Mouse (Mus musculus): ENCODE results near the gene 5730596B20Rik. TPM values are rescaled to one million over a fixed set of nuclear protein-coding genes. Genes with fewer than 3 reads are reported as not detected.
A peak's percentile ranks its signal among the peaks of the same experiment; 100 is the strongest.

Gene 5730596B20Rik
- polyA plus RNA-seq, 1 experiment from 2014 or later: not detected

DNA sequence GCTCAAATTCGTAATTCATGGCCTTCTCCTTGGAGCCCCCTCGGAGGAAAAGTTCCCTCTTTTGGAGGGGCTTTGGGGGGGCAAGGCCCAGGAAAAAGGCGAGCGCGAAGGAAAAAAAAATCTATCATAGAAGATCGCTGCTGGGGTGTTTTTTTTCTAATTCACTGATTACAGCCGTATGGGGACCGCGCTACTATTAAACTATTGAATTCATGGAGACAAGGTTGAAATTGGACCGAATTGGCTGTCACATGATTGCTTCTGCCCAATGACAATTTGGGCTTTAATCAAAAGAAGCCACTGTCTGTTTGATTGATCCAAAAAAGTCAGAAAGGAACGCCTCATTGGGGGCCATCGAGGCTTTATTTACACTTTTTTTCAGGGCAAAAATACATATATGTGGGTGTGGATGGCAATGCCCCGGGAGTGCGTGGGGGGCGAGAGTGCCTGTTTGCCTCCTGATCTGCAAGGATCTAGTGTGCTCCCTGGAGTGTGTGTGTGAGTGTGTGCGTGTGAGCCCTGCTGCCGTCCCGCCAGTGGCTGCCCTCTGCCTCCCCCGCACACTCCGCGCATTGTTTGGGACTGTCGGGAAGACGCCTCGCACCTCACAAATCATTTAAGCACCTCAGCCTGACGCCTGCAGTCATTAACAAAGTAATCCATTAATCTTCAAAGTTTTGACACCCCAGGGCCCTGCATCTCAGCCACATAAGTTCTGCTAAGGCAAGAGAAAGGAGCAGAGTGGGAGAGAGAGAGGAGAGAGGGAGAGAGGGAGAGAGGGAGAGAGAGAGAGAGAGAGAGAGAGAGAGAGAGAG lies 12.5 kb upstream of the 5730596B20Rik start, which contains the start of gene Hoxa2:
Gene Hoxa2 (minus strand): TSS at position 206 of the 815 bp plus-strand sequence.
- peaks cover 100% of the 10 kb centered on the region for H3K27me3 ChIP-seq (ENCODE audit: low read depth, poor library complexity, severe bottlenecking)
- H3K9me3 ChIP-seq (replicated peaks): no peaks in the 10 kb centered on the region
- H3K36me3 ChIP-seq: no peaks in the 10 kb centered on the region
- DNase-seq (ENCODE audit: low spot score): peak; percentile 46
- 2% methylated on average over 25 of the region's 25 CpGs for WGBS
- peaks cover 13% of the 10 kb centered on the region for H3K4me1 ChIP-seq
- no peak within 1 kb of the TSS for H3K27ac ChIP-seq (replicated peaks)
- 0 out of 2 replicates have a peak within 1 kb of the TSS, but pooled peaks have one; percentile 11 for H3K4me3 ChIP-seq

GRCm38 (mm10) chr6:52165441-52166370 lies 11.6 kb upstream of the 5730596B20Rik start:
- DNase-seq (ENCODE audit: low spot score): peak; percentile 62
- under 1% methylated on average over 28 of the region's 28 CpGs for WGBS
- Histone ChIP-seq H3K4me3 (no peak overlapping the region), H3K27ac (replicated peaks) (no peak overlapping the region), H3K36me3 (no peaks in the 10 kb centered on the region), H3K4me1 (peaks cover 5% of the 10 kb centered on the region), H3K27me3 (ENCODE audit: low read depth, poor library complexity, severe bottlenecking) (peaks cover 100% of the 10 kb centered on the region), H3K9me3 (replicated peaks) (no peaks in the 10 kb centered on the region)

- 5% methylated on average over 4 of the region's 4 CpGs for WGBS
- peak; percentile 38 for DNase-seq (ENCODE audit: low spot score)
- H3K27me3 ChIP-seq (ENCODE audit: low read depth, poor library complexity, severe bottlenecking): peaks cover 100% of the 10 kb centered on the region
- no peak overlapping the region for H3K4me3 ChIP-seq
- H3K4me1 ChIP-seq: peaks cover 3% of the 10 kb centered on the region; the same call in 1 of the 2 replicates
- H3K9me3 ChIP-seq (replicated peaks): no peaks in the 10 kb centered on the region
- no peaks in the 10 kb centered on the region for H3K36me3 ChIP-seq
- no peak overlapping the region for H3K27ac ChIP-seq (replicated peaks)
Observed at GRCm38 (mm10) chr6:52166431-52167077, 10.7 kb upstream of the 5730596B20Rik start.

GRCm38 (mm10) chr6:52167176-52167575 lies 10.1 kb upstream of the 5730596B20Rik start:
- Histone ChIP-seq H3K27ac (replicated peaks) (no peak overlapping the region), H3K4me3 (no peak overlapping the region)

DNA sequence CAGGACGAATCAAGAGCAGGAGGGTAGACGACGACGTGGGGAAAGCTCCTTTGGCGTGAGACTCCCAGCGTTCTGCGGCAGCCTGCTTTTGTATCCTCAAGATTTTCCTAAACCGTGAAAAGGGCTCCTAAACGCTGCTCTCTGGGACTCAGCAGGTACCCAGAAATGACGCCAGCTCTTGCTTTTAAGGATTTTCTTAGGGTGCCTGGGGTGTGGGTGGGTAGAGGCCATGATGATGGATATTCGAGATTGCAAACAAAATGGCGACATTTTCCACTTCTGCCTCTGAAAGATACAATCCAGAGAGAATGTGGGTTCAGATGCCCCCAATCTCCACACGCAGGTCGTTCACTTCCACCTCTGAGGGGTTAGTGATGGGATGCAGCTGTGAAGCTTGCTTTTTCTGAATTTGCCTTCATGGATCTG lies 9.5 kb upstream of the 5730596B20Rik start:
- WGBS: 1% methylated on average over 14 of the region's 14 CpGs
- peaks cover 11% of the 10 kb centered on the region for H3K4me1 ChIP-seq
- peaks cover 100% of the 10 kb centered on the region for H3K27me3 ChIP-seq (ENCODE audit: low read depth, poor library complexity, severe bottlenecking)
- H3K4me3 ChIP-seq: no peak overlapping the region
- no peak overlapping the region for H3K27ac ChIP-seq (replicated peaks)
- no peaks in the 10 kb centered on the region for H3K36me3 ChIP-seq
- peak; percentile 44 for DNase-seq (ENCODE audit: low spot score)
- no peaks in the 10 kb centered on the region for H3K9me3 ChIP-seq (replicated peaks)

More at GRCm38 (mm10) chr6:52167176-52167575, 10.1 kb upstream of the 5730596B20Rik start:
- 8% methylated on average over 1 of the region's 1 CpGs for WGBS
- Histone ChIP-seq H3K9me3 (replicated peaks) (no peaks in the 10 kb centered on the region), H3K4me1 (peaks cover 5% of the 10 kb centered on the region), H3K36me3 (no peaks in the 10 kb centered on the region), H3K27me3 (ENCODE audit: low read depth, poor library complexity, severe bottlenecking) (peaks cover 100% of the 10 kb centered on the region)
- DNase-seq (ENCODE audit: low spot score): no peak

DNA sequence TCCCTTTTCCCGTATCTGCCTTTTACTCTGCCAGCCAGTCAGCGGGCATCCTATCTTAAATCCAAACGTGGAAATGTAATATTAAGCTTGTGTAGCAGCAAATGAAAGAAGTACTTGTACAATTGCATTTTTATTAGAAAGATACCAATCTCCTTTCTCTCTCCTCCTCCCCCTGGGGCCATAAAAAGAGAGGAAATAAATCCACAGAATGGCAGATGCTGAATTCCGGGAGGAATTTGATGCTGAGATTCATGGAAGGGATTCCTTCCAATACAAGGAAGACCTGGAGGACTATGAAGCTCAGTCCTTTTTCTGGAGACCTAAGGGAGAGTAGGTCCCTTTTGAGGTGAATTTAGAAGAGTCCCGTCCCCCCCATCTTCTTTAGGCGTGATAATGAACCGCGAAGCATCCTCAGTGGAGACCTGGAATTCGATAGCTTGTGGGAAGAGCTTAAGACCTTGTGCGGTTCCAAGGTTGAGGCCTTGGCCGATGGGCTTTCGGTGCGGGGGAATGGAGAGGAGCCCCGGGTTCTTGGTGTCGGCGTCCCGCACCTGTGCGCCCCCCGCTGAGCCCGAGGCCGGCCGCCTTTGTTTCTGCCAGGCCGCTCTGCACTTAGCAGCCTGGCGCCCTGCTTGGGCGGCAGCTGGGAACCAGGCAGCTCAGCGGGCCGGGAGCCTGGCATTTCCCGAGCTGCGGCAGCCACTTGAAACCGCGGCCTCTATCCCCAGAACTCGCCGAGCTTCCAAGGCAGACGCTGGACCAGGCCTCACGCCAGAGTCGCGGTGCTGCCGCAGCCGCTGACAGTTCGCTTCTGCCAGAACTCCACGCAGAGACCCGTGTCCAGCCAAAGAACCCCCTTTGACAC lies 8.9 kb upstream of the 5730596B20Rik start:
- no peak overlapping the region for H3K27ac ChIP-seq (replicated peaks)
- peak; percentile 59 for DNase-seq (ENCODE audit: low spot score)
- WGBS: under 1% methylated on average over 42 of the region's 42 CpGs
- peaks cover 13% of the 10 kb centered on the region for H3K4me1 ChIP-seq
- H3K36me3 ChIP-seq: no peaks in the 10 kb centered on the region
- H3K4me3 ChIP-seq: no peak overlapping the region
- peaks cover 100% of the 10 kb centered on the region for H3K27me3 ChIP-seq (ENCODE audit: low read depth, poor library complexity, severe bottlenecking)
- H3K9me3 ChIP-seq (replicated peaks): no peaks in the 10 kb centered on the region

DNA sequence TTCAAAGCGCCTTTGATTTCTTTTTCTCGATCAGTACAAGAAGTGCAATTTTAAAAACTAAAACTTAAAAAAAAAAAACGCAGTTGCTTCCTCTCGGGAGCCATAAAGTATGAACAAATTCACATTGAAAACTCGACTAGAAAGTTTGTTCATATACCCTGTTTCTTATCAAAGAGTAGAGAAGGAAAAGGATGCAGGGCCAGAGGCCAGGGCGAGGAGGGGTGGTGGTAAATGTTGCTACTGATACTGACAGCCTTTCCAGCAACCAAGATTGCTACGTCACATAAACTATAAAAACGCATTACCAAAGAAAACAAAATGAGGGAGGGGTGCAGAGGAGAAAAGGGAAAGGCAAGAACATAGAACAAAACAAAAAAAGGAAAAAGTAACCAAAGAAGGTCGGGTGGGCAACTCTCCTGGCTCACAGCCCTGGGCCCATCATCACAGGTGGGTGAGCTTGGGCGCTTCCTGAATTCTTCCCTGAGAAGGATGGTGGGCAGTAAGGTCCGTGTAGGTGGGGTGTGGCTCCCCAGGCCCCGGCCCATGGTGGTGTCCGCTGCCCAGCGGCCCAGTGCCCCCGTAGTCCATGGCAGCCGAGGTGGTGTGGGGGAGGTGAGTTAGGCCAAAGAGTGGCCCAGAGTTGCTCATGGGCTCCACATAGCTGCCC lies 7.7 kb upstream of the 5730596B20Rik start:
- Histone ChIP-seq H3K36me3 (no peaks in the 10 kb centered on the region), H3K4me3 (no peak overlapping the region), H3K4me1 (peaks cover 9% of the 10 kb centered on the region), H3K9me3 (replicated peaks) (no peaks in the 10 kb centered on the region), H3K27ac (replicated peaks) (no peak overlapping the region), H3K27me3 (ENCODE audit: low read depth, poor library complexity, severe bottlenecking) (peaks cover 100% of the 10 kb centered on the region)
- DNase-seq (ENCODE audit: low spot score): no peak
- 3% methylated on average over 16 of the region's 16 CpGs for WGBS

DNA sequence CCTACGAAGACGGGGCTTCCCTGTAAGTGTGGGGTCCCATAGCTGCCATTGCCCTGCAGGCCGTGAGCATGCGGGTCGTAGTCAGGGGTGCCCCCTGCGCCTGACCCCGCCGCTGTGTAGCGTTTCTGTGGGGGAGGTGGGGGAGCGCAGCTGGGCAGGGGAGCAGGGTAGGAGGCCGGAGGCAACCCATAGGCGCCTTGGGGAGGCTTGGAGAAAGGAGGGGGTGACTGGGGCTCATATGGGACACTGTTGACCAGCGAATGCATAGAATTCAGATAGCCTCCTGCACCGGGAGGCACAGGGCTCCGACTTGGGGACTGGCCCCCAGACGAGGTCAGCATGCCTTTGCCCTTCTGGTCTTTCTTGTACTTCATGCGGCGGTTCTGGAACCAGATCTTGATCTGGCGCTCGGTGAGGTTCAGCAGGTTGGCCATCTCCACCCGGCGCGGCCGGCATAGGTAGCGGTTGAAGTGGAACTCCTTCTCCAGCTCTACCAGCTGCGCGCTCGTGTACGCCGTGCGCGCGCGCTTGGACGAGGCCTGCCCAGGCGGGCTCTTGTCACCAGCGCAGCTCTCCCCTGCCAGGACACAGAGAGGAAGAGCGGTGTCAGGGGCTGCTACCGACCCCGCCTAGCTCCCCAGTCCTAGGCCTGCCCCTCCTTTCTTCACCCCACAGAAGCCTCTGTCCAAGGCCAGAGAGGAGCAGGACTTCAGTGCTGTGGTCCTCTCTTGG lies 7.0 kb upstream of the 5730596B20Rik start:
- peaks cover 11% of the 10 kb centered on the region for H3K4me1 ChIP-seq
- DNase-seq (ENCODE audit: low spot score): no peak
- H3K4me3 ChIP-seq: no peak overlapping the region
- H3K27me3 ChIP-seq (ENCODE audit: low read depth, poor library complexity, severe bottlenecking): peaks cover 100% of the 10 kb centered on the region
- under 1% methylated on average over 40 of the region's 40 CpGs for WGBS
- no peaks in the 10 kb centered on the region for H3K36me3 ChIP-seq
- H3K27ac ChIP-seq (replicated peaks): no peak overlapping the region
- H3K9me3 ChIP-seq (replicated peaks): no peaks in the 10 kb centered on the region

DNA sequence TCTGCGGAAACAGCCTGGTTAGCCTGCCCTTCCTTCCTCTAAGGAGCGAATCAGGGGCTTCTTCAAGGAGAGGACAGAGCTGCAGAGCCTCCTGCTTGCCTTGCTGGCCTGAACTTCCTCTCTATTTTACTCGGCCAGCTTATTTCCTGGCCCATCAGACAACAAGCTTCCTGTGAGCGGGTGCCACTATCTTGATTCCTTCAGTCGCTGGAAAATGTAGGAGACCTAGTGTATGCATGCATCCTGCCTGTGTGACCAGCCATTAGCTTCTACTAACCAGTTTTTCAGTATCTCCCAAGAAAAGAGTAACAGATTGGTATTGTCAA lies 6.4 kb upstream of the 5730596B20Rik start:
- DNase-seq (ENCODE audit: low spot score): no peak
- no peak overlapping the region for H3K4me3 ChIP-seq
- H3K4me1 ChIP-seq: peaks cover 16% of the 10 kb centered on the region
- no peaks in the 10 kb centered on the region for H3K9me3 ChIP-seq (replicated peaks)
- H3K36me3 ChIP-seq: no peaks in the 10 kb centered on the region
- H3K27ac ChIP-seq (replicated peaks): no peak overlapping the region
- peaks cover 100% of the 10 kb centered on the region for H3K27me3 ChIP-seq (ENCODE audit: low read depth, poor library complexity, severe bottlenecking)
- WGBS: 8% methylated on average over 5 of the region's 5 CpGs

DNA sequence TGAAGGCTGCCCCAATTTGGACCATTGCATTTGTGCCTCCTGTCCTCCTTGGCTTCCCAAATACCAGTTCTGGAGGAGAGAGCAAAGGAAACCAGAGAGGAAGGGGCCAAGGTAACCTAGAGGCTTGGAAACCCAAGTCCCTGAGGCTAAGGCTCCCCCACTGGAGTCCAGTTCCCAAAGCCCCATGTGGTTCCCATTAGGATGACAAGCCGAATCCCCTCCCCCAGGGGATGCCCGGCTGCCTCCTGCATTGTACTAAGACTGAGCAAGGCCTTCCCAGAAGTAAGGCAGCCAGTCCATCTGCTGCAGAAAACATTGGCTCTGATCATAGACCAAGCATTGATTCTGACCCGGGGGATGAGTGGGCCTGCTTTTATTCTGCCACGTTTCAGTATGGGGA lies 6.0 kb upstream of the 5730596B20Rik start:
- Histone ChIP-seq H3K36me3 (no peaks in the 10 kb centered on the region), H3K4me1 (peaks cover 18% of the 10 kb centered on the region), H3K27me3 (ENCODE audit: low read depth, poor library complexity, severe bottlenecking) (peaks cover 100% of the 10 kb centered on the region), H3K4me3 (no peak overlapping the region), H3K27ac (replicated peaks) (no peak overlapping the region), H3K9me3 (replicated peaks) (no peaks in the 10 kb centered on the region)
- 0% methylated on average over 4 of the region's 4 CpGs for WGBS
- no peak for DNase-seq (ENCODE audit: low spot score)

DNA sequence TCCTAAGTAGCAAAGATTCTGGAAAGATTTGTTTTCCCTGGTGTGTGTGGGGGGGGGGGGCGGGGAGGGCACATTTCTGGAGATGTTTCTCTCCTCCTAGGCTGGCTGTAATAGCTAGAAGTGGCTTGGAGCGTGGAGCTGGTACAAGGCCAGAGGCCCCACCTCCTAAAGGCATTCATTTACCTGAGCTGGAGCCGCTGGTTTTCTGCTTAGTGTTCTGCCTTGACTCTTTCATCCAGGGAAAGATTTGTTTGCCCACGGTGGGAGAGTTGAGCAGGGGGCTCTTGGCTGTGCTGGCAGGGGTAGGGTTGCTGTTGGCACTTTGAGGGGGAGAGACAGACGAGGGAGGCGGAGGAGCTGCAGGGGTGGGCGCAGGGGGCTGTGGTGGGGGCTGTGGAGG lies 5.4 kb upstream of the 5730596B20Rik start:
- no peaks in the 10 kb centered on the region for H3K36me3 ChIP-seq
- H3K27me3 ChIP-seq (ENCODE audit: low read depth, poor library complexity, severe bottlenecking): peaks cover 100% of the 10 kb centered on the region
- WGBS: 7% methylated on average over 7 of the region's 7 CpGs
- no peak overlapping the region for H3K27ac ChIP-seq (replicated peaks)
- peaks cover 18% of the 10 kb centered on the region for H3K4me1 ChIP-seq
- H3K9me3 ChIP-seq (replicated peaks): no peaks in the 10 kb centered on the region
- no peak for DNase-seq (ENCODE audit: low spot score)
- H3K4me3 ChIP-seq: peak overlapping the region; percentile 35
